Mouse (Mus musculus): ENCODE results near the gene Tm6sf1. TPM values are rescaled to one million over a fixed set of nuclear protein-coding genes. Genes with fewer than 3 reads are reported as not detected.

Tm6sf1 gene
- polyA plus RNA-seq, 1 experiment from 2014 or later: 11.2 TPM

- H3K9ac ChIP-seq (replicated peaks; ENCODE audit: low read length): no peak overlapping the region
- H3K4me2 ChIP-seq (ENCODE audit: low read depth, low read length): no peak overlapping the region
- no peak overlapping the region for H3K27ac ChIP-seq (replicated peaks; ENCODE audit: low read depth, low read length)
- H3K4me3 ChIP-seq (ENCODE audit: low read depth, low read length): no peak overlapping the region
- WGBS: 87% methylated on average over 2 of the region's 2 CpGs
- DNase-seq (ENCODE audit: low spot score) (no peak), ATAC-seq (replicated peaks; ENCODE audit: insufficient number of reproducible peaks, low FRiP score, low TSS enrichment, low read depth) (no peak)
- H3K4me1 ChIP-seq (ENCODE audit: control insufficient read depth, insufficient read depth, low read length): no peaks in the 10 kb centered on the region
- H3K27me3 ChIP-seq (ENCODE audit: control insufficient read depth, insufficient read depth, low read length): no peaks in the 10 kb centered on the region
- H3K9me3 ChIP-seq (replicated peaks; ENCODE audit: control insufficient read depth, low read length): no peaks in the 10 kb centered on the region
- no peaks in the 10 kb centered on the region; the same call in 1 of the 2 replicates for H3K36me3 ChIP-seq (replicated peaks; ENCODE audit: control insufficient read depth, insufficient read depth, low read depth, low read length)
Observed at GRCm38 (mm10) chr7:81904926-81905325, 46.1 kb downstream of the Tm6sf1 start.

- Histone ChIP-seq H3K36me3 (replicated peaks; ENCODE audit: control insufficient read depth, insufficient read depth, low read depth, low read length) (no peaks in the 10 kb centered on the region), H3K4me3 (ENCODE audit: low read depth, low read length) (no peak overlapping the region), H3K4me2 (ENCODE audit: low read depth, low read length) (no peak overlapping the region), H3K27ac (replicated peaks; ENCODE audit: low read depth, low read length) (no peak overlapping the region), H3K9ac (replicated peaks; ENCODE audit: low read length) (no peak overlapping the region), H3K9me3 (replicated peaks; ENCODE audit: control insufficient read depth, low read length) (no peaks in the 10 kb centered on the region), H3K4me1 (ENCODE audit: control insufficient read depth, insufficient read depth, low read length) (peaks cover 3% of the 10 kb centered on the region; the same call in 1 of the 2 replicates), H3K27me3 (ENCODE audit: control insufficient read depth, insufficient read depth, low read length) (no peaks in the 10 kb centered on the region)
- ATAC-seq (replicated peaks; ENCODE audit: insufficient number of reproducible peaks, low FRiP score, low TSS enrichment, low read depth): no peak
- WGBS: 25% methylated on average over 5 of the region's 5 CpGs
- DNase-seq (ENCODE audit: low spot score): peak; percentile 71
Observed at GRCm38 (mm10) chr7:81918316-81918715, 59.5 kb downstream of the Tm6sf1 start.

- H3K4me2 ChIP-seq (ENCODE audit: low read depth, low read length): no peak overlapping the region
Observed at GRCm38 (mm10) chr7:81920314-81920713, 61.5 kb downstream of the Tm6sf1 start.

GRCm38 (mm10) chr7:81921379-81921952 is 62.7 kb downstream of the Tm6sf1 start:
- Histone ChIP-seq H3K4me2 (ENCODE audit: low read depth, low read length) (no peak overlapping the region), H3K4me3 (ENCODE audit: low read depth, low read length) (no peak overlapping the region), H3K4me1 (ENCODE audit: control insufficient read depth, insufficient read depth, low read length) (peaks cover 3% of the 10 kb centered on the region; the same call in 1 of the 2 replicates), H3K27me3 (ENCODE audit: control insufficient read depth, insufficient read depth, low read length) (no peaks in the 10 kb centered on the region), H3K27ac (replicated peaks; ENCODE audit: low read depth, low read length) (no peak overlapping the region), H3K9me3 (replicated peaks; ENCODE audit: control insufficient read depth, low read length) (no peaks in the 10 kb centered on the region), H3K36me3 (replicated peaks; ENCODE audit: control insufficient read depth, insufficient read depth, low read depth, low read length) (no peaks in the 10 kb centered on the region), H3K9ac (replicated peaks; ENCODE audit: low read length) (no peak overlapping the region)
- DNase-seq (ENCODE audit: low spot score) (no peak), ATAC-seq (replicated peaks; ENCODE audit: insufficient number of reproducible peaks, low FRiP score, low TSS enrichment, low read depth) (no peak)
- 88% methylated on average over 1 of the region's 1 CpGs for WGBS

More at GRCm38 (mm10) chr7:81920314-81920713, 61.5 kb downstream of the Tm6sf1 start:
- no peak overlapping the region for H3K9ac ChIP-seq (replicated peaks; ENCODE audit: low read length)
- H3K9me3 ChIP-seq (replicated peaks; ENCODE audit: control insufficient read depth, low read length): no peaks in the 10 kb centered on the region
- no peaks in the 10 kb centered on the region for H3K27me3 ChIP-seq (ENCODE audit: control insufficient read depth, insufficient read depth, low read length)
- WGBS: 82% methylated on average over 4 of the region's 4 CpGs
- no peaks in the 10 kb centered on the region for H3K36me3 ChIP-seq (replicated peaks; ENCODE audit: control insufficient read depth, insufficient read depth, low read depth, low read length)
- peaks cover 3% of the 10 kb centered on the region; the same call in 1 of the 2 replicates for H3K4me1 ChIP-seq (ENCODE audit: control insufficient read depth, insufficient read depth, low read length)
- DNase-seq (ENCODE audit: low spot score): no peak
- ATAC-seq (replicated peaks; ENCODE audit: insufficient number of reproducible peaks, low FRiP score, low TSS enrichment, low read depth): no peak
- H3K27ac ChIP-seq (replicated peaks; ENCODE audit: low read depth, low read length): no peak overlapping the region
- no peak overlapping the region for H3K4me3 ChIP-seq (ENCODE audit: low read depth, low read length)

- H3K27me3 ChIP-seq (ENCODE audit: control insufficient read depth, insufficient read depth, low read length): no peaks in the 10 kb centered on the region
- 0 out of 2 replicates have a peak, but pooled peaks cover 2% of the 10 kb centered on the region for H3K4me1 ChIP-seq (ENCODE audit: control insufficient read depth, insufficient read depth, low read length)
- no peak for ATAC-seq (replicated peaks; ENCODE audit: insufficient number of reproducible peaks, low FRiP score, low TSS enrichment, low read depth)
Observed at GRCm38 (mm10) chr7:81928998-81929397, 70.2 kb downstream of the Tm6sf1 start.

GRCm38 (mm10) chr7:81932521-81933045 is 73.8 kb downstream of the Tm6sf1 start:
- H3K36me3 ChIP-seq (replicated peaks; ENCODE audit: control insufficient read depth, insufficient read depth, low read depth, low read length): no peaks in the 10 kb centered on the region
- peak overlapping the region; percentile 99; the same call in 1 of the 2 replicates for H3K9ac ChIP-seq (replicated peaks; ENCODE audit: low read length)
- H3K27ac ChIP-seq (replicated peaks; ENCODE audit: low read depth, low read length): no peak overlapping the region
- ATAC-seq (replicated peaks; ENCODE audit: insufficient number of reproducible peaks, low FRiP score, low TSS enrichment, low read depth) (no peak), DNase-seq (ENCODE audit: low spot score) (no peak)
- peak overlapping the region; percentile 80 for H3K4me3 ChIP-seq (ENCODE audit: low read depth, low read length)
- H3K4me1 ChIP-seq (ENCODE audit: control insufficient read depth, insufficient read depth, low read length): 0 out of 2 replicates have a peak, but pooled peaks cover 2% of the 10 kb centered on the region
- H3K27me3 ChIP-seq (ENCODE audit: control insufficient read depth, insufficient read depth, low read length): no peaks in the 10 kb centered on the region; the same call in 1 of the 2 replicates
- peak overlapping the region; percentile 76 for H3K4me2 ChIP-seq (ENCODE audit: low read depth, low read length)
- WGBS: 26% methylated on average over 5 of the region's 5 CpGs
- no peaks in the 10 kb centered on the region for H3K9me3 ChIP-seq (replicated peaks; ENCODE audit: control insufficient read depth, low read length)

More at GRCm38 (mm10) chr7:81928998-81929397, 70.2 kb downstream of the Tm6sf1 start:
- Histone ChIP-seq H3K9me3 (replicated peaks; ENCODE audit: control insufficient read depth, low read length) (no peaks in the 10 kb centered on the region), H3K27ac (replicated peaks; ENCODE audit: low read depth, low read length) (no peak overlapping the region), H3K4me3 (ENCODE audit: low read depth, low read length) (no peak overlapping the region), H3K9ac (replicated peaks; ENCODE audit: low read length) (no peak overlapping the region), H3K4me2 (ENCODE audit: low read depth, low read length) (no peak overlapping the region), H3K36me3 (replicated peaks; ENCODE audit: control insufficient read depth, insufficient read depth, low read depth, low read length) (no peaks in the 10 kb centered on the region)
- no peak for DNase-seq (ENCODE audit: low spot score)
- 74% methylated on average over 7 of the region's 7 CpGs for WGBS

GRCm38 (mm10) chr7:81933061-81933600 is 74.3 kb downstream of the Tm6sf1 start:
- Histone ChIP-seq H3K27ac (replicated peaks; ENCODE audit: low read depth, low read length) (peak overlapping the region; percentile 95), H3K9ac (replicated peaks; ENCODE audit: low read length) (peak overlapping the region; percentile 99), H3K4me1 (ENCODE audit: control insufficient read depth, insufficient read depth, low read length) (0 out of 2 replicates have a peak, but pooled peaks cover 2% of the 10 kb centered on the region), H3K9me3 (replicated peaks; ENCODE audit: control insufficient read depth, low read length) (no peaks in the 10 kb centered on the region), H3K4me2 (ENCODE audit: low read depth, low read length) (peak overlapping the region; percentile 76), H3K27me3 (ENCODE audit: control insufficient read depth, insufficient read depth, low read length) (no peaks in the 10 kb centered on the region; the same call in 1 of the 2 replicates), H3K4me3 (ENCODE audit: low read depth, low read length) (peak overlapping the region; percentile 80), H3K36me3 (replicated peaks; ENCODE audit: control insufficient read depth, insufficient read depth, low read depth, low read length) (no peaks in the 10 kb centered on the region)
- DNase-seq (ENCODE audit: low spot score) (no peak), ATAC-seq (replicated peaks; ENCODE audit: insufficient number of reproducible peaks, low FRiP score, low TSS enrichment, low read depth) (peak; percentile 72)
- 4% methylated on average over 23 of the region's 23 CpGs for WGBS
